Mouse (Mus musculus) small intestine, adult 2 months (tissue): ENCODE data around the gene Anxa1. TPM values are rescaled to one million over a fixed set of nuclear protein-coding genes. Genes with fewer than 3 reads are reported as not detected.

Experiments
- H3K27ac ChIP-seq: fragments of 200-500 bp; 2 replicates; pipeline ENCODE4 v1.5.1; 2012; ENCODE audit warnings: low read depth, low read length, control low read depth, inconsistent platforms; ENCODE audit not compliant: insufficient read depth
- H3K27me3 ChIP-seq: fragments of 200-500 bp; 2 replicates; pipeline ENCODE4 v1.6.1; 2012; ENCODE audit warnings: mild to moderate bottlenecking, moderate library complexity, low read length, inconsistent platforms; ENCODE audit not compliant: control insufficient read depth, insufficient read depth
- H3K36me3 ChIP-seq: fragments of 200-500 bp; 2 replicates; pipeline ENCODE4 v1.6.1; 2012; ENCODE audit warnings: mild to moderate bottlenecking, low read length, control low read depth, inconsistent platforms; ENCODE audit not compliant: control insufficient read depth, insufficient read depth
- H3K4me1 ChIP-seq: fragments of 200-500 bp; 2 replicates; pipeline ENCODE4 v1.6.1; 2012; ENCODE audit warnings: low read length, inconsistent platforms, mixed read lengths; ENCODE audit not compliant: control insufficient read depth, insufficient read depth, insufficient read length
- H3K4me3 ChIP-seq: fragments of 200-500 bp; 2 replicates; pipeline ENCODE4 v1.5.1; 2012; ENCODE audit warnings: low read depth, mild to moderate bottlenecking, control low read depth, inconsistent platforms, low read length, moderate library complexity
- CTCF ChIP-seq: fragments of 200-500 bp; IDR thresholded peaks from 2 replicates; pipeline ENCODE4 v1.5.1; 2012; ENCODE audit warnings: low read depth, mild to moderate bottlenecking, control low read depth, inconsistent platforms, low read length, moderate library complexity, mixed read lengths; ENCODE audit not compliant: insufficient replicate concordance, insufficient read length; ENCODE audit errors: extremely low read depth
- POLR2A ChIP-seq: fragments of 200-500 bp; IDR thresholded peaks from 2 replicates; pipeline ENCODE4 v1.6.1; 2012; ENCODE audit warnings: low read depth, mild to moderate bottlenecking, control low read depth, inconsistent platforms, low read length, moderate library complexity
- WGBS: fragments of 180-500 bp; shearing (Covaris S2); methylation state at CpG from one replicate; pipeline ENCODE4 v1.1.7; 2018; 5-methylcytosine and 5-hydroxymethylcytosine counted together
- polyA plus RNA-seq: library from polyadenylated mRNA; depleted of rRNA; stranded (reverse); fragments of >200 nt; gene quantifications from 2 replicates; pipeline ENCODE4 v1.2.3, GENCODE M21; 2012; rRNA removed

Gene Anxa1
- polyA plus RNA-seq, result 0.81 and 1.0 TPM in 2 replicates

- no peaks in the 10 kb centered on the region for H3K36me3 ChIP-seq
- no peaks in the 10 kb centered on the region for H3K4me1 ChIP-seq
- WGBS, result 6% methylated on average over 5 of the region's 5 CpGs
- H3K27ac ChIP-seq, result 0 out of 2 replicates have a peak within 1 kb of the TSS, but pooled peaks have one; percentile 47
- H3K4me3 ChIP-seq, result peak within 1 kb of the TSS; percentile 31; the same call in 1 of the 2 replicates
- no peaks in the 10 kb centered on the region for H3K27me3 ChIP-seq
- TF ChIP-seq CTCF, result no peak
- TF ChIP-seq POLR2A, result no peak
Observed at GRCm38 (mm10) chr19:20390455-20390994, at the start of gene Anxa1. TSS of gene Anxa1 (minus strand) at chr19:20390944.

- Histone ChIP-seq H3K4me3 (no peak overlapping the region), H3K36me3 (no peaks in the 10 kb centered on the region), H3K27ac (no peak overlapping the region), H3K4me1 (no peaks in the 10 kb centered on the region), H3K27me3 (no peaks in the 10 kb centered on the region)
- TF ChIP-seq POLR2A (no peak), CTCF (no peak)
- 48% methylated on average over 5 of the region's 5 CpGs for WGBS
Observed at GRCm38 (mm10) chr19:20437043-20437442, 46.3 kb upstream of the Anxa1 start.

- H3K27me3 ChIP-seq, result no peaks in the 10 kb centered on the region
- H3K36me3 ChIP-seq, result no peaks in the 10 kb centered on the region
- H3K4me1 ChIP-seq, result no peaks in the 10 kb centered on the region
- no peak overlapping the region for H3K4me3 ChIP-seq
- WGBS, result 8% methylated on average over 3 of the region's 3 CpGs
- no peak overlapping the region for H3K27ac ChIP-seq
- TF ChIP-seq POLR2A (no peak), CTCF (peak; percentile 70; the same call in 1 of the 2 replicates)
Observed at GRCm38 (mm10) chr19:20434541-20434940, 43.8 kb upstream of the Anxa1 start.

GRCm38 (mm10) chr19:20433966-20434365 lies 43.2 kb upstream of the Anxa1 start:
- no peak overlapping the region for H3K27ac ChIP-seq
- no peaks in the 10 kb centered on the region for H3K4me1 ChIP-seq
- no peak overlapping the region for H3K4me3 ChIP-seq
- no peaks in the 10 kb centered on the region for H3K27me3 ChIP-seq
- no peak for TF ChIP-seq CTCF
- TF ChIP-seq POLR2A, result no peak
- WGBS, result 74% methylated on average over 5 of the region's 5 CpGs
- no peaks in the 10 kb centered on the region for H3K36me3 ChIP-seq

- TF ChIP-seq POLR2A (no peak), CTCF (no peak)
- no peak overlapping the region for H3K4me3 ChIP-seq
- H3K27me3 ChIP-seq, result no peaks in the 10 kb centered on the region
- H3K36me3 ChIP-seq, result no peaks in the 10 kb centered on the region
- WGBS, result 80% methylated on average over 12 of the region's 12 CpGs
- H3K4me1 ChIP-seq, result no peaks in the 10 kb centered on the region
- no peak overlapping the region for H3K27ac ChIP-seq
Observed at GRCm38 (mm10) chr19:20426443-20427161, 35.9 kb upstream of the Anxa1 start.

GRCm38 (mm10) chr19:20411276-20411675 lies 20.5 kb upstream of the Anxa1 start:
- Histone ChIP-seq H3K4me1 (no peaks in the 10 kb centered on the region), H3K27me3 (no peaks in the 10 kb centered on the region), H3K4me3 (no peak overlapping the region), H3K36me3 (no peaks in the 10 kb centered on the region), H3K27ac (no peak overlapping the region)
- no peak for TF ChIP-seq POLR2A
- TF ChIP-seq CTCF, result no peak
- 91% methylated on average over 3 of the region's 3 CpGs for whole genome bisulfite sequencing
